Mouse (Mus musculus) stomach, postnatal 0 days (tissue): ENCODE data around the gene Gm49027. TPM values are rescaled to one million over a fixed set of nuclear protein-coding genes. Genes with fewer than 3 reads are reported as not detected.

Experiments used
- ATAC-seq: fragments of 200-750 bp; cut with Nextera tagmentation; 2 replicates; pipeline ENCODE4 v1.8.0; 2017; ENCODE audit not compliant: low FRiP score, low TSS enrichment
- DNase-seq: peaks from one replicate; pipeline ENCODE4 v3.0.0-alpha.2; 2016; ENCODE audit warnings: low spot score
- H3K27ac ChIP-seq: fragments of 300-500 bp; sonication (generic); replicated peaks from 2 replicates; pipeline ENCODE4 v1.5.1; 2014; ENCODE audit warnings: mild to moderate bottlenecking, control low read depth
- H3K27me3 ChIP-seq: fragments of 300-500 bp; sonication (generic); 2 replicates; pipeline ENCODE4 v1.6.1; 2014; ENCODE audit warnings: low read length; ENCODE audit not compliant: control insufficient read depth, insufficient read depth
- H3K36me3 ChIP-seq: fragments of 300-500 bp; sonication (generic); 2 replicates; pipeline ENCODE4 v1.6.1; 2014; ENCODE audit warnings: low read length, mixed read lengths; ENCODE audit not compliant: control insufficient read depth, insufficient read depth
- H3K4me1 ChIP-seq: fragments of 300-500 bp; sonication (generic); replicated peaks from 2 replicates; pipeline ENCODE4 v1.6.1; 2014; ENCODE audit warnings: antibody characterized with exemption; ENCODE audit not compliant: control insufficient read depth, insufficient read depth
- H3K4me2 ChIP-seq: fragments of 300-500 bp; sonication (generic); replicated peaks from 2 replicates; pipeline ENCODE4 v1.6.1; 2014; ENCODE audit warnings: low read depth, mild to moderate bottlenecking, control low read depth, moderate library complexity
- H3K4me3 ChIP-seq: fragments of 300-500 bp; sonication (generic); 2 replicates; pipeline ENCODE4 v1.5.1; 2014; ENCODE audit warnings: low read depth, low read length, control low read depth
- H3K9ac ChIP-seq: fragments of 300-500 bp; sonication (generic); 2 replicates; pipeline ENCODE4 v1.6.1; 2014; ENCODE audit warnings: mild to moderate bottlenecking, low read length, control low read depth, mixed read lengths
- H3K9me3 ChIP-seq: fragments of 300-500 bp; sonication (generic); 2 replicates; pipeline ENCODE4 v1.6.1; 2016; ENCODE audit warnings: low read length; ENCODE audit not compliant: control insufficient read depth
- CTCF ChIP-seq: IDR thresholded peaks from 2 replicates; pipeline ENCODE4 v1.5.1; 2016; ENCODE audit warnings: antibody characterized with exemption, low read depth, mild to moderate bottlenecking, moderate library complexity
- EP300 ChIP-seq: optimal IDR thresholded peaks from 2 replicates; pipeline ENCODE3; 2016; ENCODE audit warnings: antibody characterized with exemption
- WGBS: fragments of 180-500 bp; shearing (Covaris S2); extraction: QIAGEN DNeasy Blood & Tissue Kit; methylation state at CpG from one replicate; pipeline ENCODE4 v1.1.7; 2014; 5-methylcytosine and 5-hydroxymethylcytosine counted together
- polyA plus RNA-seq: library from polyadenylated mRNA; unstranded; fragments of >200 nt; fragmentation: Nextera tagmentation; extraction: Ambion mirVana; gene quantifications from 2 replicates; pipeline ENCODE4 v1.2.1, GENCODE M21; 2015

Gene Gm49027
- 5.6 and 7.0 TPM in 2 replicates for polyA plus RNA-seq

DNA sequence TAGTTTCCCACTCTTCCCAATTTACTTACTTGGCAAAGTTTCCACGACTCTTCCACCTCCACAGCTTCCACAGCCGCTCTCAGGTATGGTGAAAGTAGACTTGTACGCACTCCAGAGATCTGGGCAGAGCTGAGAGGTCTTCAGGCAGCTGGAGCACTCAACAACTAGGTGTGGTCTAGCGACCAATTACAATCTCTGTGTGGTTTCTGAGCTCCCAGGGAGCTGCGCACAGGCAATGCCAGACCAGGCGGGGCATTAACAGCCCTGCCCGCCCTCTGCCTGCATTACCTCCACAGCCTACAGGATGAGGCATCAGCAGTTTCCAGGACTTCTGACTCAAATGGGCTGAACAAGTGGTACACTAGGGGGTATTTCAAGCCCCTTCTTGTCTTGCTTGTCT is at the start of gene Gm49027:
Gene Gm49027 (minus strand): TSS at position 208 of the 400 bp plus-strand sequence.
- Histone ChIP-seq H3K36me3 (0 out of 2 replicates have a peak, but pooled peaks cover 6% of the 10 kb centered on the region), H3K9ac (no peak within 1 kb of the TSS), H3K27ac (no peak within 1 kb of the TSS), H3K9me3 (no peaks in the 10 kb centered on the region), H3K4me1 (0 out of 2 replicates have a peak, but pooled peaks cover 5% of the 10 kb centered on the region), H3K27me3 (no peaks in the 10 kb centered on the region), H3K4me2 (peak within 1 kb of the TSS; percentile 99), H3K4me3 (peak within 1 kb of the TSS; percentile 94)
- DNase-seq (no peak), ATAC-seq (no peak)
- TF ChIP-seq EP300: no peak
- TF ChIP-seq CTCF: no peak
- 86% methylated on average over 7 of the region's 7 CpGs for WGBS

DNA sequence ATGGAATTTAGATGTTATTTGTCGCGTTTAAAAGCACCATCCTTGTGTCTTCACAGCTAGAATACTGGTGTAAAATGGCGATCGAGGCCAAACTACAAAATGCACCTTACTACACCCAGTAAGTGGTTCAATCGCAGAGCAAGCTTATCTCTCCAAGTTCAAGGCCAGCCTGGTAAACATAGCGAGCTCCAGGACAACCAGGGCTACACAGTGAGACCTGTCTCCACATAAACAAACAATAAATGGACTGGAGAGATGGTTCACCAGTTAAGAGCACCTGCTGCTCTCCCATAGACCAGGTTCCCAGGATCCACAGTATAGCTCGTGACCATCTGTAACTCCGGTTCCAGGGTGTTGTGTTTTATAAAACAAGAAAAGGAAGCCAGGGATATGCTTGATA is 48.1 kb upstream of the Gm49027 start:
- DNase-seq: no peak

DNA sequence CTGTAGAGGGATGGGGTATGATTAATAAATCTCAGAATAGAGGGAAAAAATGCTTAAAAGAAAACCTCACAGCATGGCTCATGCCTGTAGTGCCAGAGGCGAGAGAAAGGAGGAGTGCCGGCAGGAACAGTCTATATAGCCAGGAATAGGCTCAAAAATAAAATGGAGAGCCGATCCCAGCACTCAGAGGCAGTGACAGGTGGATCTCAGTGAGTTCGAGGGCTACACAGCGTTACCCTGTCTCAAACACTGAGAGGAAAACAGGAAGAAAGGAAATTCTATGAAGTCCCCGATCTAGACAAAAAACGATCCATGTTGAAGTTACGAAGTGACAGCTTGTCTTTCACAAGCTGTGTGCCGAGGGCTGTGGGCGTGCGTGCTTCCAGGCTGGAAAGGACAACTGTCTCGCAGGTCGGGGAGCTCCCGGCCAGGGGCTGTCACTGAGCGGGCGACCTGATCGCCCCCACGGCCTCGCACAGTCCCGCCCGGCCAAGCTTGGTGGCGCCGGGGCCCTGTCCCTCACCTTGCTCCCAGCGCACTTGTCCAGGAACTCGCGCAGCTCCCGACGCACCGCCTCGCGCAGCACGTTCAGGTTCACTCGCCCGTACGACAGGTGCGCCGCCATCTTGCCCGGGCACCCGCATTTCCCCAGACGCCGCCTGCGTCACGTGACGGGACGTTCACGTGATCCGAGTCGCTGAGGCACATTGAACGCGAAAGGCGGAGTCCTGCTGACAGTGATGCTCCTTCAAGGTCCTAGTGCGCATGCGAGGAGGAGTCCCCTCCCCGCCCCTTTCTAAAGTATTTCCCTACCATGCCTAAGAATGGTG is 47.3 kb upstream of the Gm49027 start, which contains the start of gene Vps33a:
Gene Vps33a (minus strand): TSS at position 682 of the 830 bp plus-strand sequence.
- peak within 1 kb of the TSS; percentile 93 for H3K4me3 ChIP-seq
- H3K36me3 ChIP-seq: no peaks in the 10 kb centered on the region
- no peaks in the 10 kb centered on the region for H3K4me1 ChIP-seq
- H3K4me2 ChIP-seq: peak within 1 kb of the TSS; percentile 86
- H3K27me3 ChIP-seq: no peaks in the 10 kb centered on the region
- H3K9me3 ChIP-seq: no peaks in the 10 kb centered on the region
- peak; percentile 98 for DNase-seq
- peak; percentile 93 for ATAC-seq
- H3K27ac ChIP-seq: peak within 1 kb of the TSS; percentile 58
- H3K9ac ChIP-seq: peak within 1 kb of the TSS; percentile 89
- no peak for TF ChIP-seq EP300
- peak; percentile 11; the same call in 1 of the 2 replicates for TF ChIP-seq CTCF
- under 1% methylated on average over 51 of the region's 54 CpGs for whole genome bisulfite sequencing

More for the DNA sequence above, 48.1 kb upstream of the Gm49027 start:
- H3K27me3 ChIP-seq: no peaks in the 10 kb centered on the region
- no peaks in the 10 kb centered on the region for H3K4me1 ChIP-seq
- no peaks in the 10 kb centered on the region for H3K36me3 ChIP-seq
- peak overlapping the region; percentile 37 for H3K4me2 ChIP-seq
- TF ChIP-seq CTCF (no peak), EP300 (no peak)
- no peak overlapping the region for H3K27ac ChIP-seq
- no peaks in the 10 kb centered on the region for H3K9me3 ChIP-seq
- H3K4me3 ChIP-seq: peak overlapping the region; percentile 93
- no peak overlapping the region for H3K9ac ChIP-seq
- WGBS: 56% methylated on average over 8 of the region's 8 CpGs
- ATAC-seq: no peak; the same call in 1 of the 2 replicates

DNA sequence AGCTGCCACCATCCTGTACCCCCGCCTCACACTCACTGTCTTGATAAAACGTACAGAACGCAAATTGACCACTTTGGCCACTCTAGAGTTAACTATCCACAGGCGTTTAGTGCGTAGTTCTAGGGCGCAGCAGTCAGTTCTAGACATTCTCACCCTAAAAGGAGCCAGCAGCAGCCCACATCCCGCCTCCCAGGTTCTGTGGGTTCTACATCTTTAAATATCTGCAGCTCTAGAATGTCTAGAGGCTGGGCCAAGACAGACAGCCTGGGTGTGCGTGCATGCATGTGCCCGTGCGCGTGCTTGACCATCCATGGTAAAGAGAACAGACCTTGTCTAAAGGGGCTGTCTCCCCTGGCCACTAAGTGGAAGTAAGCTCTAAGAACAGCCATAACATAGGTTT is 35.8 kb upstream of the Gm49027 start:
- Histone ChIP-seq H3K4me2 (no peak overlapping the region), H3K4me3 (no peak overlapping the region), H3K27ac (no peak overlapping the region), H3K36me3 (peaks cover 20% of the 10 kb centered on the region), H3K27me3 (no peaks in the 10 kb centered on the region), H3K9me3 (no peaks in the 10 kb centered on the region), H3K9ac (no peak overlapping the region), H3K4me1 (no peaks in the 10 kb centered on the region)
- ATAC-seq: no peak
- WGBS: 91% methylated on average over 11 of the region's 11 CpGs
- DNase-seq: no peak
- TF ChIP-seq EP300: no peak
- no peak for TF ChIP-seq CTCF

DNA sequence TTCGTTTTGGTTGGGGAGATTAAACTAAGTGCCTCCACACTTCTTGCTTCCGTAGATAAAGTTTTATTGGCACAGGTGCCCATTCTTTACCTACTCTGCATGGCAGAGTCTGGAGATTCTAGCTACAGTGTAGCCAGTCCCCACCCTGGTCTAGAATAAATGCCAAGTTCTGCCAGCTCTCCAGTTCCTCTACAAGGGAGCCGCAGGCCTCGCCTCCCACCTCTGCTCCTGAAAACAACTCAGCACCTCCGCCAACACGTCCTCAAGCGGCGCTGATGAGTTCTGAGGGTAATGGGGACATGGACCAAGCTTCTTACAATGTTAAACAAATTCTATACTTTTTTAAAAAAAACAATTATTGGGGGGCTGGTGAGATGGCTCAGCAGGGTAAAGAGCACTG is 34.3 kb upstream of the Gm49027 start:
- TF ChIP-seq CTCF (no peak), EP300 (no peak)
- no peak overlapping the region for H3K4me2 ChIP-seq
- no peak overlapping the region for H3K4me3 ChIP-seq
- peaks cover 18% of the 10 kb centered on the region for H3K36me3 ChIP-seq
- 86% methylated on average over 8 of the region's 8 CpGs for WGBS
- ATAC-seq: no peak
- H3K9me3 ChIP-seq: no peaks in the 10 kb centered on the region
- H3K27ac ChIP-seq: no peak overlapping the region
- no peaks in the 10 kb centered on the region for H3K27me3 ChIP-seq
- no peak overlapping the region for H3K9ac ChIP-seq
- no peak for DNase-seq
- H3K4me1 ChIP-seq: no peaks in the 10 kb centered on the region

DNA sequence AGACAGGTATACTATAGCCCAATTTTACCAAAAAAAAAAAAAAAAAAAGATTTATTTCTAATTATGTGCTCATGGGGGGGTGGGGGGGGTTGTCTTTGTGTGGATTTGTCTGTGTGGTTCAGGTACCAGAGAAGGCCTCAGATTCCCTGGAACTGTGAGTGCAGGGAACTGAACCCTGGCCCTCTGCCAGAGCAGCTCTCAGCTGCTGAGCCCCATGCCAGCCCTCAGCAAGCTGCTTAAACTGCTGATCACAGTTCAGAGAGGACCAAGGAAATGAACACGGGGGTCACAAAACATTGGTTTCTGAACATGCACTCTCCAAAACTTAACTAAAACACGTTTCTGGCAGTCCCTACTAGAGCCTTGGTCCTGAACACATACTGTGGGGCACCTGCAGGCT is 31.2 kb upstream of the Gm49027 start:
- ATAC-seq: no peak
- WGBS: 59% methylated on average over 2 of the region's 2 CpGs

More for the DNA sequence above, 31.2 kb upstream of the Gm49027 start:
- DNase-seq: no peak
- Histone ChIP-seq H3K27me3 (no peaks in the 10 kb centered on the region), H3K27ac (no peak overlapping the region), H3K36me3 (peaks cover 10% of the 10 kb centered on the region), H3K9me3 (no peaks in the 10 kb centered on the region), H3K4me2 (no peak overlapping the region), H3K9ac (no peak overlapping the region), H3K4me1 (no peaks in the 10 kb centered on the region), H3K4me3 (no peak overlapping the region)
- TF ChIP-seq CTCF (no peak), EP300 (no peak)
